Mouse (Mus musculus) kidney, postnatal 4 days (tissue): Measurements from ENCODE around the gene Chst8.
A peak's percentile ranks its signal among the peaks of the same experiment; 100 is the strongest.

Experiments used
- DNase-seq, 2 experiments: peaks; one replicate each; pipeline ENCODE4 v3.0.0; 2021; ENCODE audit warnings: mixed read lengths in 2 of 2

Chst8 gene

GRCm38 (mm10) chr7:34703437-34703836 lies 109.1 kb downstream of the Chst8 start:
- DNase-seq, result peak; percentile 47 to 68

- peak; percentile 89 for DNase-seq
These were observed 109.7 kb downstream of the Chst8 start for GRCm38 (mm10) chr7:34702718-34703351.

- DNase-seq, result no peak
These were observed 112.6 kb downstream of the Chst8 start for GRCm38 (mm10) chr7:34699888-34700287.

DNA sequence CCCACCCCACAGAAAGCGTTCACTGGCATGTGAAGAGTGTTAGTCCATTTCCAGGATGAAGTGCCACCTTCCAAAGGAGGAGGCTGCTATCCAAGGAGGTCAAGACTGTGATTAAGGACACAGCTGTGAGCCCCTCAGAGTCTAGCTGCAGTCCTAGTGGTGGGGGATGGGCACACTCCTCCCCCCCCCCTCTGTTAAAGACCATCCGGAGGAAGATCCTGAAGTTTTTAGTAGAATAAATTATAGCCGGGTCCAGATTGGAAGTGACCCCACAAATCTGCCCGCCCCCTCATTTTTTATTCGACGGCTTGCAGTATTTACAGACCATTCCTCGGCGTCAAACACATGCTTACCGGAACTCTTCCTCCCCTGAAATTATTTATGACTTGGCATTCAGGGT lies 114.3 kb downstream of the Chst8 start:
- peak; percentile 35 to 57 for DNase-seq

GRCm38 (mm10) chr7:34696086-34696485 lies 116.4 kb downstream of the Chst8 start:
- no peak for DNase-seq

GRCm38 (mm10) chr7:34694898-34695297 lies 117.6 kb downstream of the Chst8 start:
- DNase-seq, result peak; percentile 39 to 44

- DNase-seq, result no peak
These were observed 118.6 kb downstream of the Chst8 start for GRCm38 (mm10) chr7:34693916-34694315.

- no peak for DNase-seq
These were observed 119.4 kb downstream of the Chst8 start for GRCm38 (mm10) chr7:34693072-34693471.

GRCm38 (mm10) chr7:34690111-34690510 lies 122.4 kb downstream of the Chst8 start:
- DNase-seq, result no peak

- peak in 1 of 2 experiments; percentile 40 for DNase-seq
These were observed 123.5 kb downstream of the Chst8 start for GRCm38 (mm10) chr7:34689028-34689427.

DNA sequence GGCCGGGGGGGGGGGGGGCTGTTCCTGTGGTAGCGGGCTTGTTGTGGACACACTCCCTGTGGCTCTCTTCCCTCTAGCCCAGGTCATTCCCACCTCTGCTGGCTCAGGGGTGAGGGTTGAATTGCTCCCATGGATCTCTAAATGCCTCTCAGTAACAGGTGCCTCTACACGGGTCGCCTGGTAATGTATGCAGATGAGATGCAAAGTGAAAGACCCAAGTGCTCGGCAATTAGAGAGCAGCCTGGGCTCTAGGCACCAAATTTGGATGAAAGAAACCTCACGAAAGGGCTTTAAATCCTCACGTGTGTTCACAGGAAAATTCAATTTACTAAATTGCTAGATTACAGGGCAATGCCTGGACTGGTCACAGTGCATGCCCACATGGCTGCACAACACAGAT lies 126.7 kb downstream of the Chst8 start:
- no peak for DNase-seq

GRCm38 (mm10) chr7:34685176-34685575 lies 127.3 kb downstream of the Chst8 start:
- no peak for DNase-seq

- no peak for DNase-seq
These were observed 131.6 kb downstream of the Chst8 start for GRCm38 (mm10) chr7:34680771-34681421.

GRCm38 (mm10) chr7:34679886-34680285 lies 132.6 kb downstream of the Chst8 start:
- no peak for DNase-seq

- DNase-seq, result peak; percentile 87 to 90
These were observed 136.5 kb downstream of the Chst8 start for GRCm38 (mm10) chr7:34675831-34676514.

DNA sequence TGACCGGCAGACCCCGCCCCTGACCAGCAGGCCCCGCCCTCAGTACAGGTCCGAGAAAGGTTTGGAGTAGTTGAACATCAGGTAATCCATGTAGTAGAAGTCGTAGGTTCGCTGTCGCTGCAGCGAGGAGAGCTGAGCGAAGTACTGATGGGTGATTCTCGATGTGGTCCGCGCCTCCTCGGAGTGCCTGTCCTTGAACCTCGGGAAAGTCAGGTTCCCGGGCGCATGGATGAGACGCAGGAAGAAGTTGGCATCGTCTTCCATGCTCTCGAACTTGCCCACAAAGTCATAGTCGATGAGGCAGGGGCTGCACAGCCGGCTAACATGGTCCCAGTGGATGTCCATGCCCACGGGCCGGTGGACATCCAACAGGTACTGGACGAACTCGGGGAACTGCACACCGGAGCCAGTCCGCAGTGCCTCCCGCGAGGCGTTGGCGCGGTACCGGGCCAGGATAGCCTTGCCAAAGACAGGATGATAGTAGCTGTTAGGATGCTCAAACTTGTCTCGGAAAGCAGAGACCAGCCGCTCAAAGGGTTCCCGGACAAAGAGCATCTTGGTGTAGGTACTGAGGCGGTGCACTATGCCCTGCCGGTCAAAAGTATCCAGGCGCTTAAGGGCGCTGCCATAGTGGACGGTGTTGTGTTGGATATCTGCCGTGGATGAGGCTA lies 137.3 kb downstream of the Chst8 start:
- peak in 1 of 2 experiments; percentile 35 for DNase-seq

GRCm38 (mm10) chr7:34672916-34673315 lies 139.6 kb downstream of the Chst8 start:
- DNase-seq, result no peak

- peak; percentile 94 to 95 for DNase-seq
These were observed 140.6 kb downstream of the Chst8 start for GRCm38 (mm10) chr7:34671911-34672310.

DNA sequence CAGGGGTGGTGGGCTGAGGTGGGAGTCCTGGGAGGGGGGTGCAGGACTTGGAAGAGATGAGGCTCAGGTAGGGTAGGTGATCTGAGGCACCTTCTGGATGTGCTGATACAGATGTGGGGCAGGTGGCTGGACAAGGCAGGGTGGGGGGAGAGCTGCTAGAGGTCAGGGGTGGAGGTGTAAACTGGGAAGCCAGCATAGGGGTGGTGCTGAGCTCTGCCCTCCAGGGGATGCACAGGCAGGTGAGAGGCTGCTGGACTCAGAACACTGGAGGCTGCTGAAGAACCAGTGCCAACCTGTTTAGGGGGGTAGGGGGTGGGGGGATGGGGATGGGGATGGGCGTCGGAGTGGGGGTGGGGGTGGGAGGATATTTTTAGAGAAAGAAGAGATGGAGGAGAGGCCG lies 141.7 kb downstream of the Chst8 start:
- no peak for DNase-seq

- DNase-seq, result peak in 1 of 2 experiments; percentile 28
These were observed 143.2 kb downstream of the Chst8 start for GRCm38 (mm10) chr7:34669336-34669735.

DNA sequence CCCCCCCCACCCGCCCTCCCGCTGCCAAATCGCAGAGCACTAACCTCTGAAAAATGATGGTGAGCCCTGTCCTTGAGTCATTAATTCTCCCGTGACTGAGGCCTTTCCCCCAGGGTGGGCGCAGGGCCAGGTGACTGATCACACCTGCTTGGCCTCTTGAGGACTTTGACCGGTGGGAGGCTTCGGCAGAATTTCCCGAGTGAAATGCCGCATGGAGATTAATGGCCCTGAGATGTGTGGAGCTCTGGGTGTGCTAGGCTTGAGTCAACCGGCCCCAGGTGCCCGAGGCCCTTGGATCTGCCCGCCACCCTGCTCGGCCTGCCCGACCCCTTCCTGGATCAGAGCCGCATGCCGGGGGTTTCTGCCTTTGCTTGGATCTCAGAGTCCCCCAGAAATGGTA lies 144.6 kb downstream of the Chst8 start:
- DNase-seq, result peak; percentile 65 to 77

DNA sequence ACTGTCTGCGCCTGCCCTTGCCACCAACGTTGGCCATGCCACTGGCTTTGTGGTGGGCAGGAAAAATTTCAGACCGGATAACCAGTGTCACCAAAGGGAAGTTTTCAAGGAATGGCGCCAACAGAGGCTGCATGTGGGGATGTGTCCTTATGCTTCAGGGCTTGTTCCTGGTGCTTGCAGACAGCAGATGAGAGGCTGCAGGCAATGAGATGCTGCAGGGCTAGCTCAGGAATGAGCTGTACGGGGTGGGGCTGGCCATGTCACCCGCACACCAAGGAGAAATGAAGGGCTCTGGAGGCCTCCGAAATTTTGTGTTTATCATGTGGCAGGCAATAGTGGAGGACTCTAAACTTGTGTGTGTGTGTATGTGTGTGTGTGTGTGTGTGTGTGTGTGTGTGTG lies 149.4 kb downstream of the Chst8 start:
- DNase-seq, result no peak

DNA sequence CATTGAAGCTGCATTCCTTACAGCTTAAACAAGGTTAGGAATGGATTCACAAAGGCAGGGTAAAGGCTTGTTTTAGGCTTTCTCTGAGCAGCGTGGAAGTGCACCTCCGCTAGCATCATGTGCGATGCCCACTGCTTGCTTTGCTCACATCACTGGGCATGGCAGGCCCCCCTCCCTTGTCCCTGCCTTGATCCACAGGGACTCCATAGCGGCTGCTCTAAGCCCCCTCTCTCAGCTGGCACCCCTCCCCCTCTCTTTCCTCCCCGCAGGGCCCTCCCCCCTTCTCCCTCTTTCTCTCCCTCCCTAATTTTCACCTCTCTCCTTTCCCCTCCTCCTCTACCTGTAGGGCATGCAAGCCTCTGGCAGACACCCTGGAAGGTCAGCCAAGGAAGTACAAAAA lies 150.3 kb downstream of the Chst8 start:
- DNase-seq, result no peak
